Mouse (Mus musculus): ENCODE data around the gene Mta2.
"Not testable (repeated sequence)": the region's sequence is repeated elsewhere in the genome, so short reads cannot be mapped to it uniquely, and the experiment has no call there.

Gene Mta2

DNA sequence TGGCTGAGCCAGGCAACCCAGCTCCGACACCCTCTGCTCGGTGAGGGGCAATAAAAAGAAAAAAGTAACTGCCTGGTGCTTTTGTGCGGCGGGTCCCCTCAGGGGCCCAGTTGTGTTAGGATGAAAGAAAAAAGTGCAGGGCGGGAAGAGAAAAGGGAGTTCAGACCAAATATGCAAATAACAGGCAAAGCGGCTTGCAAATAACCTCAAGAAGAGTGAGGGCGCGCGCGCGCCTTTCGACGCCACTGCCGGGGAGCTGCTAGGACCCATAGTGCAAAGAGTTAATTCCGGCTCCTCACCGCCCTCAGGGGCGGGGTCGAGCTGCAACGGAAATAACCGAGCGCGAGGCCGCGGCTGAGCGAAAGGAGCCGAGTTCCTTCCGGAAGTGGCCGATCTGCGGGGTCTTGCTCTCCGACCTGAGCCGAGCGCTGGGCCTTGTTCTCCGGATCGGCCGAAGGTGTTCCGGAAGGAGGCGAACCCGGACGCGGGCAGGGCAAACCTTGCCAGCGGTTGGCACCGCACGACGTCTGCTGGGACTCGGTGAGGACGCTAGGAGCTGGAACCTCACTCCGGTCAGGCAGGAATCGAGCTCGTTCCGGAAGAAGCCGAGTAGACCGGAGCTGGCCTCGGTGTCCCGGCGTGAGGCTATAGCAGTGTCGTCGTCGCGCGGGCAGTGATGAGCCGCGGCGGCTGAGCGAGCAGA is at the start of gene Mta2:
Gene Mta2, plus strand, starts transcription at position 361 of the 703 bp plus-strand sequence.
- DNase-seq, result peak; percentile 97 to 98

DNA sequence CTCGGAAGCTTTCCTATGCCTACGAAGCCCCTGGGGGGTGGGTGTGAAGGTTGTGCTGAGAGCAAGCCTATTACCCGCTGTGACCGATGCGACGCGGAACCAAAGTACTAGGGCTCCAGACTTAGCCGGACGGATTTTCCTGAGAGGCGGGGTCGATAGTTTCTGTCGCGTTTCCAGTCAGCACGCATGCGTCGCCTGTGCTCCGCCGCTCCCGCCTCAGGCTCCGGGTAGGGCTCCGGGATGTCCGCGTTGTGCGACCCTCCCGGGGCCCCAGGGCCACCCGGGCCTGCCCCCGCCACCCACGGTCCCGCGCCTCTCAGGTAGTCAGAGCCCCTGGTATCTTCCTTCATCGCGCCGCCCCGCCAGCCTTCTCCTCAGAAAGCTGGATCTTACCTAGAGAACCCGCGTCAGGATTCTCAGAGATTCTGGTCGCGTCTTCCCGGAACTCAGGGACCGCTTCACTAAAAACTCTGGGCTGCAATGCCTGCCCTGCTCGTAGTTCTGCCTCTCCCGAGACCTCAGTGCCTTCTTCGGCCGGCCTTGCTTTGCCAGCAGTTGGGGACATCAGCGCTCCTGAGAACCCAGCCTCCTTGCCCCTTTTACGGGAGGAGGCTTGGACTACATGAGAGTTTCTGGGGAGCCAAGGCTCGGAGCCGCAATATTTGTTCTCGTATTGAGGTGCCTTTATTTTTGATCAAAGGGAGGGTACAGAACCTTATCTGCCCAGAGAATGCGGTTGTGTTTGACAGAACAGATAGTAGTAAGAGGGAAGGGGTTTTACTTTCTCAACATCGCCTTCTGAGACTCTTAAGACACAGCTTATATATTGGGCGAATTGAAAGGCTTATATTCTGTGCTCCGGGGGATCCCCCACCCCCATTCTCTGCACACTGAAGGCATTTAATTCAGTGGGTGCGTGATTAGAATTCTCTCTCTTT is 48.6 kb upstream of the Mta2 start, which contains the start of gene Ints5:
Gene Ints5, plus strand, starts transcription at position 177 of the 938 bp plus-strand sequence.
- peak; percentile 82 to 88 for DNase-seq

DNA sequence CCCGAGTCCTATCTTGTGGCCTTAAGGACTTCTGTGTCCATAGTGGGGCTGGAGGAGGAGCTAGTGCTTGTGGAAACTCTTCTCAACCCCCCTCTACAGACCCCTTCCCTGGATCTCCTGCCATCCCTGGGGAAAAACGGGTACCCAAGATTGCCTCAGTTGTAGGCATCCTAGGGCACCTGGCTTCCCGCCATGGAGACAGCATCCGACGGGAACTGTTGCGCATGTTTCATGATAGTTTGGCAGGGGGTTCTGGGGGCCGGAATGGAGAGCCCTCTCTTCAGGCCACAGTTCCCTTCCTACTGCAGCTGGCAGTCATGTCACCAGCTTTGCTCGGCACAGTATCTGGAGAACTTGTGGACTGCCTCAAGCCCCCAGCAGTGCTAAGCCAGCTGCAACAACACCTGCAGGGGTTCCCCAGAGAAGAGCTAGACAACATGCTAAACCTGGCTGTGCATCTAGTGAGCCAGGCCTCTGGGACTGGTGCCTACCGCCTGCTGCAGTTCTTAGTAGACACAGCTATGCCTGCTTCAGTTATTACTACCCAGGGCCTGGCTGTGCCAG is 46.2 kb upstream of the Mta2 start:
- peak in 1 of 2 experiments; percentile 14 for DNase-seq

DNA sequence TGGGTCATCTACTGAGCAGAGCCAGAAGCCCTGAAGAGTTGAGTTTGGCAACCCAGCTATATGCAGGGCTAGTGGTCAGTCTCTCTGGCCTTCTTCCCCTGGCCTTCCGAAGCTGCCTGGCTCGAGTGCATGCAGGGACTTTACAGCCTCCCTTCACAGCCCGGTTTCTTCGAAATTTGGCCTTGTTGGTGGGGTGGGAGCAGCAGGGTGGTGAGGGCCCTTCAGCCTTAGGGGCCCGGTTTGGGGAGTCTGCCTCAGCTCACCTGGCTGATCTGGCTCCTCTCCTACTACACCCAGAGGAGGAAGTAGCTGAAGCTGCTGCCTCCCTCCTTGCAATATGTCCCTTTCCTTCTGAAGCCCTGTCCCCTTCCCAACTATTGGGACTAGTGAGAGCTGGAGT is 45.4 kb upstream of the Mta2 start:
- not testable (repeated sequence) for DNase-seq

DNA sequence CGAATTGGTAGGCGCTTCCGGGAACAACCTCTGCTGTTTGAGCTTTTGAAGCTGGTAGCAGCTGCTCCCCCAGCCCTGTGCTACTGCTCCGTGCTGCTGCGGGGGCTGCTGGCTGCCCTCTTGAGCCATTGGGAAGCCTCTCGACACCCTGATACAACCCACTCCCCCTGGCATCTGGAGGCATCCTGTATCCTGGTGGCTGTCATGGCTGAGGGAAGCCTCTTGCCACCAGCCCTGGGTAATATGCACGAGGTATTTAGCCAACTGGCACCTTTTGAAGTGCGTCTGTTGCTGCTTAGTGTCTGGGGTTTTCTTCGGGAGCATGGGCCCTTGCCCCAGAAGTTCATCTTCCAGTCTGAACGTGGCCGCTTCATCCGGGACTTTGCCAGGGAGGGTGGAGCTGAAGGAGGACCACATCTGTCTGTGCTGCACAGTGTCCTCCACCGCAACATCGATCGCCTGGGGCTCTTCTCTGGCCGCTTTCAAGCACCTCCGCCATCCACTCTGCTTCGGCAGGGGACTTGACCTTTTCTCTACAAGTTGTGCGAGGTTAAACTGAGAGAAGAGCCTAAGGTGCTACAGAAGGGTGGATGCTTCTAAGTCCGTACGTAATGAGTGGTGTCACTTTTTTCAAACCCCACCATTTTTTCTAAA is 44.3 kb upstream of the Mta2 start:
- peak; percentile 45 to 46 for DNase-seq

DNA sequence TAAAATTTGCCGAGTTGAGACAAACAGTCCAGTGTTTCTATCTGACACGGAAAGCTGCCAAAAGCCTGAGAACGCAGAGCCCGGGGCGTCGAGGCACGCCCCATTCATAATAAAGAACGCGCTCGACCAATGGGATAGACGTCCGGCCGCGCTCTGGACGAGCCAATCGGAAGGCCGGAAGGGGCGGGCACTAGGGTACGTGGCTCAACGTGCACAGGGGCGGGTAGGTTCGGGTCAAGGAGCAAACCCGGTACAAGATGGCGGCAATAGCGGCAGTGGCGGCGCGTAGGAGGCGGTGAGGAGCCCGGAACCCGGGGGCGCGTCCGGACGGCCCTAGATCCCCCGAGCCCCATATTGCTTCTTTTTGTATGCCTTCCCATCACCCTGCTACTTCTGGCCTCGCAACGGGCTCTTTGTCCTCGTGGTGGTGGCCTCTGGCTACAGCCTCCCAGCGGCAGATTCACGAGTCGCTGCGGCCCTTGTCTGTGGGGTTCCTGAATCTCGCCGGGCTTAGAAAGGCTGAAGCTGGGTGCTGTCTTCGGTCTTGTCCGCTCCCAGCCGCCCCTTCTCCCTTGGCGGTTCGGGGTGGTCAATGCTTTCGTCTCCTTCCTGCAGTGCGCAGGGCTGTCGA is 43.7 kb upstream of the Mta2 start, which contains the start of gene Ganab:
Gene Ganab, plus strand, starts transcription at position 207 of the 631 bp plus-strand sequence.
- DNase-seq, result peak; percentile 95 to 98

DNA sequence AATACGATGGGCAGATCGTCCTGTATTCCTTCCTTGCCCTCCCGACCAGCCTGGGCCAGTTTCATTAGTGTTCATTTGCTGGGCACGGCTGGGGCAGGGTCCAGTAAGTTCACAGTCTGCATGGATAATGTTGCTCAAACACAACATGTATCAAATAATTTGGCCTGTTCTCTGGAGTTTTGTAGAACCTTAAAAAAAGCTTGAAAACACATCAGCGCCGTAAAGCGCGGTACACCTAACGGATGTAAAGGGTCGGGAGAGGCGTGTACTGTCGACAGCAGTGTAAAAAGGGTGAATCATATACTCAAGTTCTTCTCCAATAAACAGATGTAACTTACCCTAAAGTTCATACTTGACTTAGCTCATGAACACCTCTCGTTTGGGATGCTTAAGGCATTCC is 43.1 kb upstream of the Mta2 start:
- no peak for DNase-seq

DNA sequence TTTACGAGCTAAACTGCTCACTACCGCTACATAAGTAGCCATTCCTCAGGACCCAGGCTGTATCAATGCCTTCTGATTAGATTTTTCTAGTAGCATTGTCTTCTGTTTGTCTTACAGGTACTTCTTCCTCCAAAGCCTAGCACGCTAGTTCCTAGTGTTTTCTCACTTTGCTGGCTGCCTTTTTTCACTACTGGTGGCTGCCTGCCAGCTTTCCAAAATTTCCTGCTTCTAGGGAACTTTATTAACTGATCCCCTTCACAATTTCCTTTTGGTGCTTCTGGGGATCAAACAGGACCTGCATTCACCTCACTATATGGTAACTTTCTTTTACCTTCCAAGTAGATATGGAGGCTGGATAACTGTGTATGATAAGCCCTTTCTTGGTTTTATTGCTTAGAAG is 42.6 kb upstream of the Mta2 start:
- DNase-seq, result no peak

DNA sequence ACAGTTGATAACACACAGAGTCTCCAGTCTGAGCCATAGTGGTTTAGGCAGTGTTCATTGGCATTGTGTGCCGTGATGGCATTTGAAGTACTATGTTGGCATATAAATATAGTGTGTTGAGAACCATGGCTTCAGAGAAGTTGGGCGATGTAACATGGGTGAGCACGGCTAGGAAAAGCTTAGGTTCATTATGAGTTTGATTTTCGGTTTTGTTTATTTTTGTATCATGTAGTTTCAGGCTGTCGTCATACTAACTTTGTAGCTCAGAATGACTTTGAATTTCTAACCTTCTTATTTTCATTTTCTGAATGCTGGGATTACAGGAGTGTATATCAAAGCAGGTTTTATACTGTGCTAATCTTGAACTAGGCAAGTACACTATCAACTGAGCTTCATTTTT is 38.3 kb upstream of the Mta2 start:
- no peak for DNase-seq

DNA sequence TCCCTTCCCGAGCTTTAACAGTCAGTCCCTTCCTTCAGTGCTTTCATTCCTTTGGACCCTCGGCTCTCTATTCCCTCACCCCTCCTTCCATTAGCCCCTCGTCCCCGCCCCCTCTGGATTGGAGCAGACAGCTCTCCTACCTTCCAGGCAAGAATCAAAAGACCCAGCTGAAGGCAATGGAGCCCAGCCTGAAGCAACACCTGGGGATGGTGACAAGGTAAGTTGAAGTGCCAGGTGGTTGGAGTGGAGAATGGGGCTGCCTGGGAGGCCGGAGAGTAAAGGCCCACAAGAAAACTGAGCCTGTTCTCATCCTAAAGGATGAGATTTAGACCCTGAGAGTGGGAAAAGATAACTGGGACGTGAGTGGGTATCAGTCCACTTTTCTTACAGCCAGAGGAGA is 33.1 kb upstream of the Mta2 start:
- no peak for DNase-seq

DNA sequence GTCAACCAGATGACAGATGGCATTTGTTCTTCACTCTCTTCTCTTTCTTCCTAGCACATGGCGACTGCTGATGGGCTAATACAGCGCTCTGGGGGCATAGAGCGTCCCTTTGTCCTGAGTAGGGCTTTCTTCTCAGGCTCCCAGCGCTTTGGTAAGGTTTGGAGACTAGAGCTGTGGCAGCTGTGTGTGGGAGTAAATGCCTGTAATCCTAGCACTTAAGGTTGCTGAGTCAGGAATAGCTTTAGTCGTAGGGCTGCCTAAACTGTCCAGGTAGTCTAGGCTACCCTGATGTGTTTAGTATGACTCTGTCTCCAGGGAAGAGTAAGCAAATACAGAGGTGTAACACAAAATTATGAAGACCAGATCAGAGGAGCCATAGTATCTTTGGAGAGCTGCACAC is 29.9 kb upstream of the Mta2 start:
- DNase-seq, result no peak

DNA sequence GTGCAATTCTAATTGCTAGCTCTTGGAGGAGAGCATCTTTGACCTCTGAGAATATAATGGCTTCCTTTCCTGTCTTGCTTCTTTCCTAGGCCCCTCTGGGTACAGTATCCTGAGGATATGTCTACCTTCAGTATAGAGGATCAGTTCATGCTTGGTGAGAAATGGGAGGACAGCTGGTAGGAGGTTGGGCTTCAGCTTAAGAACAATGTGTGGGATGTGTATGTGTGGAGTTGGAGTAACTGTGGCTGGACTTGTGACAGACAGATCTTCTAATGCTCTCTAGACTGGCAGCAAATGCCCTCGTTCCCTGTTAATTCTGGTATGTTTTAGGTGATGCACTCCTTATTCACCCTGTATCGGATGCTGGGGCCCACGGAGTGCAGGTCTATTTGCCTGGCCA is 27.5 kb upstream of the Mta2 start:
- no peak for DNase-seq

DNA sequence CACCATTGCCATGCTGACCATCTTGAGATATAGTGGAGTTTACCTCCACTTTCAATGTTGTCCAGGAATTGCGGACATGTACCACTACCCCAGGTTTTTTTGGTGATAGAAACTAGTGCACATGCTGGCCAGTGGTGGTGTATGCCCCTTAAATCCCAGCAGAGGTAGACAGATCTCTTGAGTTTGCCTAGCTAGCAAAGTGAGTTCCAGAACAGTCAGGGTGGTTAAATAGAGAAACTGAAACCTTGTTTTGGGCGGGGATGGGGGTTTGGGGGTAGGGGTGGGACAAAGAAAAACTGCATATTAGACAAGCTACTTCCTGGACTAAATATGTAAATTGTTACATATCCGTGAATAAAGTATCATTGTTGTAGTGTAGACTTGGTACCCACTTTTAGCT is 22.7 kb upstream of the Mta2 start:
- no peak for DNase-seq

DNA sequence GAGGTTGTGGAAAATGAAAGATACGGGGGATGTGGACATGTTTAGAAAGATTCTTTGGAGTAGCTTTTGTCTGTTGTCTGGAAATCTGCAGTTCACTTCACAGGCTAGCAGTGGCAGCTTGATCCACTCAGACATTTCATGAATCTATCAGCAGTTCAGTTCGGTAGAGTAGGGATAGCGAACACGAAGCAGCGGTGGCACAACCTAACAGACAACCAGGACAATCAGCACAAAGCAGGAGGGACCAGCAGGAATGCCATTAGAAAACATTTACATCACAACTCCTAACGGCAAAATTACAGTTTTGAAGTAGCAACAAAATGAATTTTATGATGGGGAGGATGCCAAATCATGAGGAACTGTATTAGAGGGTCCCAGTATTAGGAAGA is 22.0 kb upstream of the Mta2 start:
- no peak for DNase-seq

DNA sequence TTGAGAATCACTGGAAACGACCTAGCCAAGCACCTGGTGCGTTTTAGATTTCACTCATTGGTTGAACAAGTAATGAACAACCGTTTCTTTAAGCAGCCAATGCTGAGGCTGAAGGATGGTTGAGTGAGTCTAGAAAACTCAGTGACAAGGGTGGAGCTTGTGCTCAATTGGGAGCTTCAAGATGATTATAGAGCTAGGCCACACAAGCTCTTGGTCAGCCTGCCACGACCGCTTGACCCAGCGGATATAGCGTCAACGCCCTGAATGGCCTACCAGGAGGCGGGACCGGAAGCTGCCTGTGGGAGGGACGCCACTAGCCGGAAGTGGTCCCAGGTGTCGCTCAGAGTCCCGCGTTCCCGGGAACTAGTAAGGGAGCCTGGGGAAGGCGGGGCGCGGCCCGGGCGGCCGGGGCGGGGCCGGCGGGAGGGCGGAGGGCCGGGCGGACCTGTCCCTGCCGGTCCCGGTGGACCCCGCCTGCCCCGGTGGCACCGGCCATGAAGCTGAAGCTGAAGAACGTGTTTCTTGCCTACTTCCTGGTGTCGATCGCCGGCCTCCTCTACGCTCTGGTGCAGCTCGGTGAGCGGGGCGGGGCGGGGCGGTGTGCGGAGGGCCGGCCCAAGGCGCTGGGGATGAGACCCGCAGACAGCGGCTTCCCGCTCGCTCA is 21.5 kb upstream of the Mta2 start, which contains the start of gene B3gat3:
Gene B3gat3, plus strand, starts transcription at position 302 of the 664 bp plus-strand sequence.
- DNase-seq, result peak; percentile 96 to 97

DNA sequence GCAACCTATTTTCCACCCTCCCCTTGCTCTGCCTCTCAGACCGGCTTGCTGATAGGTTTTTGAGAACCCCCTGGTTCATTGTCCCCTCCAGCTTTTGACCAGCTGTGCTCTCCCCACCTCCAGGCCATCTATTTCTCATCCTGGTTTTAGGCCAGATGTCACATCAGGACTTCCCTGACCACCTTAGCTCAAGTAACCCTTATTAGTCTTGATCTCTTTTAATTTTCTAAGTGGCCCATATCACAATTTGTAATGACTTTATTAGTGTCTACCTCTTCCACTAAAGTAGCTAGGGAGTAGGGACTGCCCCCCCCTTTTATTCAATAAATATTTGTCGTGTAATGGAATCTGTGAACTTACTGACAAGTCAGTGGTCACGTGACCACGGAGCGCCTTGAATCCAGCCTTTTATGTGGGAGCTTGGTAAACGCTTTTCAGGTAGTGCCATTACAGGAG is 20.8 kb upstream of the Mta2 start:
- no peak for DNase-seq

DNA sequence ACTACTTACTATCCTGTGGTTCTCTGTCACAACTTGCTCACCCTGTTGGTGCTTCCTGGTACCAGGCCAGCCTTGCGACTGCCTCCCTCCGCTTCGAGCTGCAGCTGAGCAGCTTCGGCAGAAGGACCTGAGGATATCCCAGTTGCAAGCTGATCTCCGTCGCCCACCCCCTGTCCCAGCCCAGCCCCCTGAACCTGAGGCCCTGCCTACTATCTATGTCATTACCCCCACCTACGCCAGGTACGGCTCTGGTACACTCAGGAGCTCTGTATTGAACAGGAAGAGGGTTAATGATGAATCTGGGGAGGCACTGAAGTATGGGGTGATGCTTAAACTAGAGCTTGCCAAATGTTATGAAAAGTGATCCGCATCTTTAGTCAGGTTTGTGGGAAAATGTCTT is 19.9 kb upstream of the Mta2 start:
- DNase-seq, result no peak

DNA sequence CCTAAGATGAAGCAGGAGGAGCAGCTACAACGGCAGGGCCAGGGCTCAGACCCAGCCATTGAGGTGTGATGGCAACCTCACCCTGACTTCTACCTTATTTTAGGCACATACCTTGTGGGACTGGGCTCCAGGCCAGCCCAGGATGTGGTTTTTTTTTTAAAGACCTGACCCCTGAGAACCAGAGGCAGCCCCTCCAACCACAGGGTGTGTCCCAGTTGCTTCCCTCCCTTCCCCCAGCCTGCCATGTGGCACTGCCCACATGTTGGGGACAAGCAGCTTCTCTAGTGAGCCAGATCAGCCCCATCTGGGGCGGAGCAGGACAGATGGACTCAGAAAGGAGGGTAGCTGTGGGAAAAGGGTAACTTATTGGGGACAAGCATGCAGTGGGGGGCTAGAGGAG is 14.9 kb upstream of the Mta2 start:
- no peak for DNase-seq

DNA sequence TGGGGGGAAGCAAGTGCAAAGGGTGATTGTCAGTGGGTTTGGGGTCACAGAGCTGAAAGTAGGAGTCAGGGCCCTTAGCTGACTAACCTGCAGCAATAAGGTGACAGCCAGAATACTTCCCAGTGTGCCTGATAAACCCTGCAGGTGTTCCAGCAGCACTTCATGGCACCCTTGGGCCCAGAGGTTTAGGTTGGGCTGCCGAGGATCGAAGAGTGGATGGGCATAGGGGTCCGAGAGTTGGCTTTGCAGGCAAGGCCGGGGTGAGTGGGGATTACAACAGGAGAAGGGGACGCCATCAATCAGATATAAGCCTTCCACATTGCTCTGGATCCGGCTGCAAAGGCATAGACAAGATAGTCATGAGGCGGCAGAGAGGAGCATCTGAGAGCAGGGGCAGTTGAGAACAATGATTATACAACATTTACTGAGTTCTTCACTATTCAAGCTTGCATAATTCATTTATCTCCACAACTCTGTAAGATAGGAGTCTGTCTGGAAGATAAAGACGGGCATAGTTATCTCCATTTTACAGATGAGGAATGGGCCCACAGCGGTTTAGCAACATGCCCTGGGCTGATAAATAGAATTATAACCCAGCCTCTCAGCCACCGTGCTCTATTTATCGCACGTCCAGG is 13.7 kb upstream of the Mta2 start:
- DNase-seq, result no peak

DNA sequence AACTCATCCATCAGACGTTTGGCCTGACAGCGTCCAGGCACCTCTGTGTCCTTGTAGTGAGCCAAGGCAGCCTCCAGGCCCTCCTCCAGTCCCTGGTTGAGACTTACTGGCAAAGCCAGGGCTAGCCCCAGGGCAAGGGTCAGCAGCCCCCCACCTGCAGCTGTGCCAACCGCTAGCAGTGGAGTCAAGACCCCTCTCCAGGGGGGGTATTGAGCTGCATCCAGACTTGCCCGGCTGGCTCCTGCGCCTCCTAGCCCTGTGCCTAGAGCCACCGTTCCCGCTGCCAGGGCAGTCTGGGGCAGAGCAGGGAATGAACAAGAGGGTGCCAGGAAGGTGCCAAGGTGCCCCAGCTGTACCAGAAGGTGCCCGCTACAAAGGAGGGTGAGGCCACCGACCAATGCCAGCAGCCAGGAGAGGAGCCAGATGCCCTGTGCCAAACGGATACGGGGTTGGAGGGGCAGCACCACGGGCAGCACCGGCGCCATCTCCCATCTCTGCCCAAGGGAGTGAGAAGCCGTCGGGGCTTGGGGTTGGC is 12.9 kb upstream of the Mta2 start:
- DNase-seq, result peak in 1 of 2 experiments; percentile 60

Measured in cerebellum, adult 18-20 months (tissue).